Mouse (Mus musculus) induced T-regulatory cell, adult 2 months (primary cell): Measurements from ENCODE around the gene Gm10803.

Experiments
- DNase-seq: peaks from one replicate; pipeline ENCODE4 v3.0.0-alpha.2; 2012; ENCODE audit warnings: low read depth

The Gm10803 gene

GRCm38 (mm10) chr2:93592164-93592790, 31.9 kb downstream of the Gm10803 start:
- no peak for DNase-seq

GRCm38 (mm10) chr2:93593121-93593520, 32.8 kb downstream of the Gm10803 start:
- DNase-seq = no peak

- DNase-seq = no peak
Observed at GRCm38 (mm10) chr2:93597145-93597544, 36.8 kb downstream of the Gm10803 start.

DNA sequence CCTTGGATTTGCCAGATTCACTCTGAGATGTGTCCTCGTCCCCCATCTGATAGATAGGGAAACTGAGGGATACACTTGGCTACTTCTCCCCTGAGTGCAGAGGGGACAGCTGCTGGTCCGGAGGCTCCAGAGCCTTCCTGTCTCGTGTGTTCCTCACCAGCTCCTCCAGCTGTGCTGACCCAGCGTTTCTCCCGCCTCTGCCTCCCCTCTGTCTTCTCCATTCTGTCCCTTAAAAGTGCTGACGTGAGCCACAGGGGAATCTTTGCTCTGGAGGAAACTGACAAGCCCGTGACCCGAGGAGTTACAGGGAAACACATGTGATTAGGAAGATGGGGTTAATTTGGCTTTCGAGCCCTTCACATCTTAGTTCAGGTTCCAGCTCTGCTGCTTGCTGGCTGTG, 39.4 kb downstream of the Gm10803 start:
- DNase-seq = no peak

- DNase-seq = no peak
Observed at GRCm38 (mm10) chr2:93604601-93605285, 44.4 kb downstream of the Gm10803 start.

DNA sequence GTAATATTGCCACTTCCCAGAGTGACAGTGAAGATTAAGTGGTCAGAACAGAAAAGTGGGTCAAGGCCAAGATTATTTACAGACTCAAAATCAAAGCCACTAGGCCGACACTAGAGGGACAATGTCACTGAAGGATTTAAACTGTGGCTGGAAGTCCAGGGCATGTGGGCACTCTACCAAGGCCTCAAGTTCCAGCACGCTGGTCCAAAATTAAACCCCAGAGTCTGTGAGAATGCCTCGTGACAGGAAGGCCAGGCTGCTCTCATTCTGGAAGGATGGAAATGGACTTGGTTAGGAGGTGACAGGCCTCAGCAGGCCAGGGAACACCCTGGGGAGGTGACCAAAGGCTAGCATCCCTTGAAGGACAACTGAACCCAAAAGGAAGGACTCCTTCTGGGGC, 48.4 kb downstream of the Gm10803 start:
- DNase-seq = no peak

GRCm38 (mm10) chr2:93613020-93613419, 52.7 kb downstream of the Gm10803 start:
- no peak for DNase-seq
